Mouse (Mus musculus) G1E (cell line): ENCODE results near the gene Slc6a11.

Source experiments
- CTCF ChIP-seq: IDR thresholded peaks from 2 replicates; pipeline ENCODE4 v1.5.1; 2012; ENCODE audit warnings: low read depth, low read length, inconsistent platforms, mixed read lengths
- GATA1 ChIP-seq: IDR thresholded peaks from 2 replicates; pipeline ENCODE4 v1.6.1; 2012; ENCODE audit warnings: borderline replicate concordance, low read length, inconsistent platforms, mixed read lengths
- POLR2AphosphoS5 ChIP-seq: IDR thresholded peaks from 2 replicates; pipeline ENCODE4 v1.6.1; 2012; ENCODE audit warnings: low read depth, low read length, inconsistent platforms; ENCODE audit not compliant: insufficient replicate concordance
- TAL1 ChIP-seq: conservative IDR thresholded peaks from 2 replicates; pipeline ENCODE4 v1.6.1; 2012; ENCODE audit warnings: low read depth, low read length, inconsistent platforms, mixed read lengths

- no peak for TF ChIP-seq GATA1
- no peak for TF ChIP-seq CTCF
- no peak for TF ChIP-seq TAL1
- no peak for TF ChIP-seq POLR2AphosphoS5
Observed at GRCm38 (mm10) chr6:114275800-114276199, 144.8 kb downstream of the Slc6a11 start.
